Mouse (Mus musculus) gastrocnemius, postnatal 4 days (tissue): ENCODE results near the gene Tnnt2. TPM values are rescaled to one million over a fixed set of nuclear protein-coding genes. Genes with fewer than 3 reads are reported as not detected.

Experiments used
- DNase-seq, 2 experiments: peaks; one replicate each; pipeline ENCODE4 v3.0.0; 2021 to 2022; ENCODE audit warnings: low spot score in 2 of 2, mixed read lengths in 2 of 2
- total RNA-seq, 2 experiments: library from RNA; stranded (reverse); gene quantifications; 2 replicates each; pipeline ENCODE4 v1.2.3; 2021

Tnnt2 gene
- total RNA-seq, 2 experiments from 2014 or later = 160 to 174 TPM

- DNase-seq = no peak
Measured at GRCm38 (mm10) chr1:135895367-135895766, 59.2 kb downstream of the Tnnt2 start.

- no peak for DNase-seq
Measured at GRCm38 (mm10) chr1:135899295-135899694, 63.1 kb downstream of the Tnnt2 start.

- DNase-seq = no peak
Measured at GRCm38 (mm10) chr1:135899991-135900515, 63.9 kb downstream of the Tnnt2 start.

Other genes with a start within 250 kb of the Tnnt2 start
- gene Nav1, start 229.1 kb upstream of the Tnnt2 start, total RNA-seq = 10 to 100 TPM; 33.0 to 36.0 TPM
- gene Csrp1, start 116.3 kb upstream of the Tnnt2 start, total RNA-seq = 100 to 1,000 TPM; 109 to 114 TPM
- 10 to 100 TPM; 30.6 to 38.0 TPM for gene Phlda3, start 70.2 kb upstream of the Tnnt2 start, total RNA-seq
- gene Tnni1, start 56.9 kb upstream of the Tnnt2 start, total RNA-seq = 100 to 1,000 TPM; 298 to 331 TPM
- gene Lad1, start 17.8 kb upstream of the Tnnt2 start, total RNA-seq = under 1 TPM; 0.39 to 0.44 TPM
- under 1 TPM; 0.42 to 0.49 TPM for gene Pkp1, start 82.9 kb downstream of the Tnnt2 start, total RNA-seq
- 10 to 100 TPM; 17.4 to 32.9 TPM for gene Igfn1, start 170.0 kb downstream of the Tnnt2 start, total RNA-seq
- 10 to 100 TPM; 43.6 to 63.7 TPM for gene Tmem9, start 171.8 kb downstream of the Tnnt2 start, total RNA-seq
- gene Ascl5, start 214.4 kb downstream of the Tnnt2 start, total RNA-seq = not detected
- 100 to 1,000 TPM; 330 to 336 TPM for gene Cacna1s, start 216.4 kb downstream of the Tnnt2 start, total RNA-seq